Mouse (Mus musculus) heart, postnatal 10 days (tissue): ENCODE data around the gene Dnaja2. TPM values are rescaled to one million over a fixed set of nuclear protein-coding genes. Genes with fewer than 3 reads are reported as not detected.

Source experiments
- DNase-seq, 2 experiments: peaks; one replicate each; pipeline ENCODE4 v3.0.0; 2021
- intact Hi-C: fragments of 180-260 bp; cut with DNase I; formaldehyde crosslinking; loops from one replicate; pipeline ENCODE4 v1.15.1; 2025
- total RNA-seq, 2 experiments: library from RNA; stranded (reverse); gene quantifications; 2 replicates each; pipeline ENCODE4 v1.2.3; 2021

Dnaja2 gene
- total RNA-seq: 100 to 1,000 TPM; 202 to 232 TPM

DNA sequence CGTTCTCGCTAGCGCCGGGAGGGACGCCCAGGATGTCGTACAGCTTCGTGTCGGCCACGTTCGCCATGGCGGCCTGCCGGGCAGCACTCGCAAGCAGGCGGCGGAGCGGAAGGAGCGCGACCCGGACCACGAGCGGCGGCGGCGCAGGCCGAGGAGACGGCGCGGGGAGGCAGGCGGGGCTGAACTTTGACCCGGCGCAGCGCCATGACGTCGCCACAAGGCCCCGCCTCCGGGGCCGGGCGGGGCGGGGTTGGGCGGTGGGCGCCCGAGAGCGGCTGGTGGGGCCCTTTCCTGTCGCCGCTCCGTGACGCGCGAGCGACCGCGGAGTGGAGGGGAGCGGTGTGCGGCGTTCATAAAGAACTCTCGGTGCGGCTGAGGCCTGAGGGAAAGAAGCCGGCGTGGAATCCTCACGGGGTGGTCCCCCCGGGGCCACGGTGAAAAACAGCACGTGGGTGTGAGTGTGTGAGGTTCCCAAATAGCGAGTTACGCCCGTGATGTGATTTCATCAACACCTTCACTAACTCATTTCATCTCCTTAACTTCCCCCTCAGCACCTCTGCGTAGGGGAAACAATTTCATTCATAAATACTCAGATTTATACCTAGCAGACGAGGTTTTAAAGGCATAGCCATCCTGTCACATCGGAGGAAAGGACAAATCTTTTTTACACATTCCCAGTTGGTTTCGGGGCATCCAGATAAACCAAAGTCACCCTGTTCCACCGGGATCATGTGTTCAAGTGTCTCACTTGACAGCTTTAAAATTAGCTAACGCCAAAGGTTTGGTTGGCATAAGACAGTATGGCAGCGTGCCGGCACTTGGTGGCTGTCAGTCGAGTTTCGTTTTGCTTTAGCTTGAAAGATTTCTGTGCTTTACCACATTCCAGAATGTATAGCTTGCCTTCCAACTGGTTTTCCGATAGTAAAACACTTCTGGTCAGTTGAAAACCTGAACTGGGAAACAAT is at the start of gene Dnaja2:
TSS of gene Dnaja2 (minus strand) at position 164 of the 965 bp plus-strand sequence.
- DNase-seq: peak; percentile 94 to 95
- intact Hi-C loops: loop anchor here (10.0 kb wide), 1 partner anchor 241 kb away; no protein-coding TSS in a partner anchor

DNA sequence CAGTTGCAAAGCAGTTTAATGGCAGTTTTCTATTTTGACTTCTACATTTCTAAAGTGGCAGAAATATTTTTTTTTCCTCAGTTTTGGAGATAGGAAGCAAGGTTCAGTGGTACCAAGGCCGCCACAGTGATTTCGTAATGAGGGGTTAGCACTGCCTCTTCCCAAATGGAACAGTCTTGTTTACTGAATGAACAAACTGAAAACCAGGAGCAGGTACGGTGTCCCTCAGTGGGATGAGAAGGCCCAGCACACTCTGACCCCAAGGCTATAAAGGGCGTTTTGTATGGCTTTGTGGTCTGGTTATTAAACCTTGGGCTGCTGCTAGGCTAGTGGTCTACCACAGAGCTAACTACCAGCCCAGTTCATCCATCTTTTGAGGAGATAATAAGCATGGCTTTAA is 49.1 kb upstream of the Dnaja2 start:
- no peak for DNase-seq
- intact Hi-C loops: loop anchor here (5.0 kb wide), 2 partner anchors 147 to 933 kb away; no protein-coding TSS in a partner anchor

DNA sequence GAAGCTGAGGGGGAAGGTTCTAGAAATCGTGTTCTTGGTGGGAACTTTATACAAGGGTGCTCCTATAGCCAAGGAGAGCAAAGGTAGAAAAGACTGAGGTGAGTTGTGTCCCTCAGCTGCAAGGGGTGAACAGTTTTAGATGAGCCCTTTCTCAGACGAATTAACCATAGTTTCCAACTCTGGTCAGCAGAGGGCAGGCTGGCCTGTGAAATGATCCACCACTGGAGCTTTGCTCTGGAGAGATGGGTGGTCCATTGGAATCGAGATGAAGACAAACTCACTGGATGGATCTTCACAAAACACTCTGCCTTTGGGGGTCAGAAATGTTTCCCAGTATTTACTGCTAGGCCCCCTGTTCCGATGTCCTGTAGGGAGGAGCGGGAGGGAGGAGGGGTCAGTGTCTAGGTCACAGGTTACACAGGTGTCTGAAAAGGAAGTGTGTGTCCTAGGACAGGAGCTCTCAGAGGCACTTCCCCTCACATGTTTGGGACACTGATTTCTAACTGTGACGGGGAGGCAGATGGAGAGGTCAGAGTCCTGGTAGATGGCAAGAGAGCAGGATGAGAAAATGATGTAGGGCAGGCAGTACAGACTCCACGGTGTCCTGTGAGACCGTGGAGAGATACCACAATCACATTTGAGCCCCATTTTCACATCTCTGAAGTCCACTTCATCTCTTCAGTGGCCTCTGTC is 48.2 kb upstream of the Dnaja2 start:
- intact Hi-C loops: loop anchor here (1.0 to 5.0 kb wide), 4 partner anchors 62 to 981 kb away; no protein-coding TSS in a partner anchor
- DNase-seq: peak; percentile 66 to 79

DNA sequence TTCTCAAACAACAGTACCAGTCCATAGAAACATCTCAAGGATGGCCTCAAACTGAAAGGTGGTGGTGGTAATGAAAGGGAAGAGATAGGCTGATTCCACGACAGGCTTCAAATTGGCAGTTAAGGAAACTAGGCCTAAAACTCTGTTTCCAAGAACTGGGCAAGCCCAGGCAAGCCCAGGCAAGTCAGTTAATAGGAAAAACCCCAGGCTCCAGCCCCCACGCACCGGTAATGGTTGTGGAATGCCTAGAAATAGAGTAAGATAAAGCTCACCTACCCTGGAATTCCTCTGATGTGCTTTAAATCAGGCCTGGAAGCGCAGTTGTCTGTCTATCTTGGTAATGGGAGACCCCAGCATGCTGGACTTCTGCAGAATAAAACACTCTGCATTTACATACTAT is 47.6 kb upstream of the Dnaja2 start:
- DNase-seq: no peak
- intact Hi-C loops: loop anchor here (1.0 to 5.0 kb wide), 4 partner anchors 63 to 982 kb away; no protein-coding TSS in a partner anchor

DNA sequence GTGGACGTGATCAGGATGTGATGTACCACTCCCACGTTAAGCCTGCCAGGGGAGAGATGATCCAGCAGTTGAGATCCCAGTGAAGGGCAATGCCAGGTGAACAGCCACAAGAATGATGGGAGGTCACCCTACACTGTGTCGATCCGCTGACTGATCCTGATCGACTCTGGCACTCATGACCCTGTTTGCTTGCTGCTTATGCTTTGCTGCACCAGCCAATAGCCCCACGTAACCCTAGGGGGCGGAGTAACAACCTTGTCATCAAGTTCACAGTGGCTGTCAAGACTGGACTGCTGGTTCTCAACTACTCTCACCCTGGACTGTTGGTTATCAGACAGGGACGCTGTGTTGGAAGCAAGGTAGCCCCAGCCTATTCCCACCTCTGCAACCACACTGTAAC is 46.6 kb upstream of the Dnaja2 start:
- no peak for DNase-seq

DNA sequence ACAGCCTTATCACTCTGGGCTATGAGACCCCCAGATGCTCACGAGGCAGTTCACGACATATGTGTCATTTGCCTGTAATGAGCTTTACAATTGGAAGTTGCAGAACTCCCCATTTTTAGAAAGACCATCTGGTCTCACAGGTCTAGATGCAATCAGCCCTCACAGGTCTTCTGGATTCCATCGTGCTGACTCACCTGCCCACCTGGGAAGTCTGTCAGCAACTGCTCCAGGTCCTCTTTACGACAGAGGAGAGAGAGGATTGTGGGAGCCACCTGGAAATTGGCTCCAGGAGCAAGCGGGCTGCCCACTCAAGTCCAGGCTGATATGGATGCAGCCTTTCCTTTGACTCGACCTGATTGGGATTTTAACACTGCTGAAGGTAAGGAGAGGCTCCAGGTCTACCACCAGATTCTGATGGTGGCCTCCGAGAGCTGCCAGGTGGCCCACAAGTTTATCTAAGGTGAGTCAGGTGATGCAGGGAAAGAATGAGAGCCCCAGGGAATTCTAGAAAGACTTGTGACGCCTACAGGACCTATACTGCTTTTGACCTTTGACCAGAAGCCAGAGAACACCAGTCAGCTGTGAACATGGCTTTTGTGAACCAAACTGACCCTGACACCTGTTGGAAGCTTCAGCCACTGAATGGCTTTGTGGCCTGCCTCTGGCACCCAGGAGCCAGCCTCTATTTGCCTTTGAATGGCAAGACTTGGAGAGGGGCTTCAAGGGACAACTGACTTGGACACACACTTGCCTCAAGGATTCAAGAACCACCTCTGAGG is 42.5 kb upstream of the Dnaja2 start:
- DNase-seq: no peak
- intact Hi-C loops: no loop called here

More for the DNA sequence above, 46.6 kb upstream of the Dnaja2 start:
- intact Hi-C loops: loop anchor here (2.0 to 5.0 kb wide), 3 partner anchors 144 to 983 kb away; no protein-coding TSS in a partner anchor

DNA sequence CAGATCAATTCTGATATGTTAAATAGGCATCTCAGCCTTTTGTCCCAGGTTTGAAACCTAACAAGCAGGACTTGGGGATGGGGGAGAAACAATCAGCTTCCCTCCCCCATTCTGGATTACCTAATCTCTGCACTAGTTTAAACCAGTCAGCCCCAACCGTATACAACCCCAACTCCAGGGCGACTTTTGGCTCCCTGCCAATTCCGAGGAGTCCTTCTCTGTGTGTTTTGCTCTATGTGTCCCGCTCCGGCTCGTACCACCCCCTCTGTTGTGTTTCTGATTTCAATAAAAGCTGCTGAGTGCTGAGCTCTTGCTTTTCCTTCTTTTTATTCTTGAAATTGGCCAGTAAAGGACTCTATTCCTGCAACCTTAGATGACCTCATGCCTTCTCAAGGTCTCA is 40.2 kb upstream of the Dnaja2 start:
- intact Hi-C loops: no loop called here
- peak; percentile 26 to 50 for DNase-seq

DNA sequence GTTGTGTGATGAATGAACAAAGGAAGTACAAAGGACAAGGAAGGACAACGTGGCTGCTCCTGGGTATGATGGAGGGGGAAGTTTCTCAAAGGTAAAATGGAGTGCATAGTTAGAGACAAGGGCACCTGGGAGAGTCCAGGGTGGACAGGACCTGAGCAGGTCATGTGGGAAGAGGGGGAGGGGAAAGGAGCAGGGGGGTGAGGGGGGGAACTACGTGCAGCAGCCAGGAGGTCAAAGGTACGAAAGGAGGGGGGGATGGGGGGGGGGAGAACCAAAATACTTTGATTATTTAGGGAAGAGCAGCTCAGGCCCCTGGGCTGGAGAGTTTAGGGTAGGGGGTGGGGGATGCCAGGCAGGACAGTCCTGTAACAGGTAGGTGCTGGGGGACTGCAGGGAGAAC is 39.8 kb upstream of the Dnaja2 start:
- intact Hi-C loops: no loop called here
- no peak for DNase-seq

DNA sequence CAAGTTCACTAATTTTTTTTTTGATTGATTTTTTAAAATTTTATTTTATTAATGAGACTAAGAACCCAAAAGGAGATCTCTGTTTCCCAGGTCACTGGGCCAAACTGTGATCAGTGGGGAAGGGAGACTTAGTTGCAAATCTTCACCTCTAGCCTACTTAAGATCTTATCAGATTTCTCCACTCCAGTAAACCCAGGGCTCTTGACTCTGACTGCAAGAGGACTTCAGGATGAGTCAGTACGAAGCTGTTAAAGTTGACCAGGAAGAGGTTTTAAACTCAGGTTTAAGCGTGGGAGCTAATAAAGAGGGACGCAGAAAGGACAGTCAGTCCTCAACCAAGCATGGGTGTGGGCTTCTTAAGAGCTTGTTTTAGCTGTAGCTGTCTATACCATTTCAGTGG is 38.2 kb upstream of the Dnaja2 start:
- DNase-seq: no peak
- intact Hi-C loops: no loop called here

DNA sequence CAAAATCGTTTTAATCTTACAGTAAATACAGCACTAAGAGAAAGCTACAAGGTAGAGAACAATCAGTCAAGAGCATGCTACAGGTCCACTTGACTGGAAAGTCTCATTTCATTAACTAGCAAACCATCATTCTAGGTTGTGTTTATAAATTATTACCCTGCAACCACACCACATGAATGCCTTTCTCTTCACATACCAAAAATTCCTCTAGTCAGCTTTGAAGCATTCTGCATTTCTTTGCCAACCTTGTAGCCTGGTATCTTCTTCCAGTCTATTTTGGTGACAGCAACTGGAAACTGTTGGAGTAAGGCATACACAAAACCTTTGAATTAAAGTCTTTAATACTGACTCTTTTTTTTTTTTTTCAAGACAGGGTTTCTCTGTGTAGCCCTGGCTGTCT is 36.4 kb upstream of the Dnaja2 start:
- intact Hi-C loops: no loop called here
- DNase-seq: peak; percentile 14 to 30

DNA sequence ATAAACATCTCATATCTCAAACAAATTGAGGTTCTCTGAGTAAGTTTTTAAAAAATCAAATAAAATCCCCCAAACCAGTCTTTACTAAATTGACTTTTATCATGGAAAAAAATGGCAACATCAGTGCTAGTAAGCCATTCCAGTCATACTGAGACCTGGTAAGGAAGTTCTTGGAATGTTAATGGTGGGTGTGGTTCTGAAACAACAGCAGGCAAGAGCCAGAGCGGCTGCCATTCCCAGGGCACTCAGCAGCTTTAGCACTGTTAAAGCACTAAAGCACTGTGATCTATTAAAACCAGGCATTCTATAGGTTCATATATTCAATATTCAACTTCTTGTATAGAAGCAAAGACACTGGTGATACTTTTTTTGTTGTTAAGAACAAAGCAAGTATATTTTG is 35.1 kb upstream of the Dnaja2 start:
- no peak for DNase-seq
- intact Hi-C loops: no loop called here

DNA sequence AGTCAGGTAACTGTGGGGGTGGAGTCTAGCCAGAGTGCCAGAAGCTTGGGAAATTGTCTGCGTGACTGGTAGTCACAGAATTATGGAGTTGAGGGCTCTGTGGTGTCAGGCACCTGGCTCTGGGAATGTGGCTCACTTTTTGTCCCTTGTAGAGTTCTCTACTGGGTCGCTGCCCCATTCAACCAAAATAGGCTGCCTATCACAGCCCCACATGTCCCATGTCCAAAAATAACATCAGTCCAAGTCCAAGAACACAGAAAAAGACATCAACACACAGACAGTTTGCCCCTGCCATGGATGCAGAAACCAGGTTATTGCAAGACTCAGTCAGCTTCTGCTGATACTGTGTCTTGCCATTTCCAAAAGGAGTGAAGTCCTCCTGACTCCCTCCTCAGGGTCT is 33.5 kb upstream of the Dnaja2 start:
- DNase-seq: peak; percentile 31 to 45
- intact Hi-C loops: no loop called here

DNA sequence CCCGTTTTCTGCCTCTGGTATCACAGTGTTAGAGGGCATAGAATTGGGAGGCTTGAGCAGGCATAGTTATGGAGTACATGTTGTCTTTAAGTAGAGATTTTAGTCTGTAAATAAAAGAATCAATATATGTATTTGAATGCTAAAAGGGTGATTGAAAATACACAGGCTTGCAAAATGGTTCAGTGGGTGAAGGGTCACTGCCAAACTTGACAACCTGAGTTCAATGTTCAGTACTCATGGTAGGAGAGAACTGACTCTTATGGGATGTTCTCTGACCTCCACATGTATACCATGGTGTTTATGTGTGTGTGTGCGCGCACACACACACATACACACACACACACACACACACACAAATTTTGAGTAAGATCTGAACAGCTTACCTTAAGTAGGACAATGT is 22.5 kb upstream of the Dnaja2 start:
- no peak for DNase-seq
- intact Hi-C loops: no loop called here

DNA sequence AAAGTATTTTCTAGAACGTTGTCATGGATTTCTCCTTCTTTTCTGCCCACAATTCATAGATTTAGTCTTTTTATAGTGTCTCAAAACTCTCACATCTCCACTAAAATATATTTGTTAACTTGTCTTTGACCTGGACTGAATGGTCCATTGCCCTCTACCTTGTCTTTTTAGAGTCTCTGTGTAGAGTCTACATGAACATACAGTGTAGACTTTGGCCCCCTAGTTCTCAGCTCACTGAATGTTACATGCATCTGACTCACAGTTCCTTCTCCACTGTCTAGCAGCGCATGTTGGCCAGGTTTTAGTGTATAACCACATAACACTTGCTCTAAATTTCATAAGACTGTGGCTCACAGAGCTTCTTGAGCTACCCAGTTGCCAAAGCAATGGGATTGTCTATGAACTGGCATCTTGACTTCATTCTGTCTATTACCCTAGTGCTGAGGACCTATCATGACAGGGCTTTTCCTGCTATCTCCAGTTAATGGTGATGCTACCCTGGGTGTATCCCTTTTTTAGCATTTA is 18.9 kb upstream of the Dnaja2 start:
- intact Hi-C loops: no loop called here
- no peak for DNase-seq

DNA sequence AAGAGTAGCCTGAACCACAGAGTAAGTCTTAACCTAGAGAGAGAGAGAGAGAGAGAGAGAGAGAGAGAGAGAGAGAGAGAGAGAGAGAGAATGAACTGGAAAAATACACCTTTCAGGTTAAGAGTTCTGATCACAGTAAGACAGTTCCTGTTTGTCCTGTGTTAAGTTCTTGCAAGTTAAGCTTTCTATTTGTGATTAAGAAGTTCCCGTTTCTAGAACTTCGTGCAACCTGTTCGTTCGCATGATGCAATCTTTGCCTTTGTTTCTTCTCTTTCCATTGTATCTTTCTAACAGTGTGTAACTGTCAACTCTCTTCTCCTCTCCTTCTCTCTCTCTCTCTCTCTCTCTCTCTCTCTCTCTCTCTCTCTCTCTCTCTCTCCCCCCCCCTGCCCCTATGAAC is 15.3 kb upstream of the Dnaja2 start:
- intact Hi-C loops: no loop called here
- no peak for DNase-seq

DNA sequence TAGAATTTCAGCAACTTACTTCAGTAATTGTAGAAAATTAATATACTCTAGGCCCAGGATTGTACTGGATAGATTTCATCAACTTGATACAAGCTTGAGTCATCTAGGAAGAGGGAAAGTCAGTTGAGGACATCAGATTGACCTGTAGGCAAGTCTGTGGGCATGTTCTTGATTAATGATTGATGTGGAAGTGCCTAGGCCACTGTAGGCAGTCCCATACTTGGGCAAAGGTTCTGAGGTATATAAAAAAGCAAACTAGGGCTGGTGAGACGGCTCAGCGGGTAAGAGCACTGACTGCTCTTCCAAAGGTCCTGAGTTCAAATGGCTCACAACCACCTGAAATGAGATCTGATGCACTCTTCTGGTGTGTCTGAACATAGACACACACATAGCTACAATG is 12.7 kb upstream of the Dnaja2 start:
- intact Hi-C loops: no loop called here
- DNase-seq: no peak

DNA sequence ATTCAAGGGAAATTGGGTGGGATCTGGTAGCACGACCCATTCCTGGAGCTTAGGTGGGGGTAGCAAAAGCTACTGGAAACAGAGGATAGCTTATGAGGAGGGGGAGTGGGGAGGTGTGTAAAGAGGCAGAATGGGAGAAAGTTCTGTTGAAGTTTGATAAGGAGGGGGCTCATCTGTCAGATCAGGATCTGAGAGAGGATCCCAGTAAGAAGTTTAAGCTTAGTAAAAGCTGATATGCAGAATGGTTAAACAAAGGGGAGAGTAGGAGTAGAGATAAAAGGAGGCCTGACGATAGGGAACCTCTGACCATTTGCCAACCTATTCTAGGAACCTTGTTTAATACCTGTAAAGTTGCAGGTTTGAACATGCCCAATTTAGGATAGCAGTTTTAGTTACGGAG is 10.0 kb upstream of the Dnaja2 start:
- intact Hi-C loops: no loop called here
- no peak for DNase-seq

DNA sequence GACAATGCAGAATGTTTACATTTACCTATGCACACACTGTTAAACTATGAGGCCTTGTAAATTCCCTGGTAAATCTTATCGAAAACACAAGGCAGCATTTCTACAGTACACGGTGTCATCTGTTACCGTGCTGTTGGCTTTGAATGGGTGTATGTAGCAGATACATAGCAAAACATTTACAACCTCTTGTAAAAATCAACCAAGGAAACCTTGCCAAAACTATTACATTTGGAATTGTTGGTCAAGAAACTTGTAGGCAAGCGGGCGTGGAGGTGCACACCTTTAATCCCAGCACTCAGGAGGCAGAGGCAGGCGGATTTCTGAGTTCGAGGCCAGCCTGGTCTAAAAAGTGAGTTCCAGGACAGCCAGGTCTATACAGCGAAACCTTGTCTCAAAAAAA is 8.2 kb upstream of the Dnaja2 start:
- intact Hi-C loops: no loop called here

DNA sequence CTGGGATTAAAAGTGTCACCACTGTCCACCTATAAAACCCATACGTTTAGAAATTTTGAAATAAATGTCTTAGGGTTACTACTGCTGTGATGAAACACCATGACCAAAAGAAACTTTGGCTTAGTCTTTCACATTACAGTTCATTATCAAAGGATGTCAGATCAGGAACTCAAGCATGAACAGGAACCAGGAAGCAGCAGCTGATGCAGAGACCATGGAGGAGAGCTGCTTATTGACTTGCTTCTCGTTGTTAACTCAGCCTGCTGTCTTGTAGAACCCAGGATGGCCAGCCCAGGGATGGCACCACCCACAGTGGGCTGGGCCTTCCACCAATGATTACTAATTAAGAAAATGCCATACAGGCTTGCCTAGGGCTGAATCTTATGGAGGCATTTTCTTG is 4.8 kb upstream of the Dnaja2 start:
- intact Hi-C loops: loop anchor here (10.0 kb wide), 1 partner anchor 245 kb away; no protein-coding TSS in a partner anchor
- no peak for DNase-seq

More for the DNA sequence above, 8.2 kb upstream of the Dnaja2 start:
- no peak for DNase-seq

DNA sequence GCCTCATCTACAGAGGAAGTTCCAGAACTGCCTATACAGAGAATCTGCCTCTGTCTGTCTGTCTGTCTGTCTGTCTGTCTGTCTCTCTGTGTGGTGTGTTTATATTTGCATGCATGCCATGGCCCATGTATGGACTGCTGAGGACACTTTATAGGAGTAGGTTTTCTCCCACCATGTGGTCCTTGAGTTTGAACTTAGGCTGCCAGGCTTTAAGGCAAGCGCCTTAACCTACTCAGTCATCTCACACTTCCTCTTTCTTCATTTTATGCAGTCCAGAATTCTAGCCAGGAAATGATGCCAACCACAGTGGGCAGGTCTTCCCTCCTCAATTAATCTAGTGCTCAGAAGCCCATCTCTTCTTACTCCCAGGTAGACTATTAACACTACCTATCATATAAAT is 4.1 kb upstream of the Dnaja2 start:
- DNase-seq: no peak
- intact Hi-C loops: loop anchor here (10.0 kb wide), 1 partner anchor 244 kb away; no protein-coding TSS in a partner anchor
